Mouse (Mus musculus) frontal cortex, postnatal 36 days (tissue): Measurements from ENCODE around the gene Tkt.

ENCODE experiments used
- DNase-seq, 2 experiments: peaks; one replicate each; pipeline ENCODE4 v3.0.0; 2022; ENCODE audit warnings: low spot score in 2 of 2

Gene Tkt

GRCm38 (mm10) chr14:30619982-30620578 lies 71.9 kb downstream of the Tkt start:
- no peak for DNase-seq

- DNase-seq, result no peak
Measured at GRCm38 (mm10) chr14:30622130-30622529, 74.0 kb downstream of the Tkt start.

GRCm38 (mm10) chr14:30622556-30622955 lies 74.4 kb downstream of the Tkt start:
- no peak for DNase-seq
